Mouse (Mus musculus) left cerebral cortex, adult 2 months (tissue): ENCODE results near the gene Cxcl10. TPM values are rescaled to one million over a fixed set of nuclear protein-coding genes. Genes with fewer than 3 reads are reported as not detected.

Source experiments
- DNase-seq, 2 experiments: peaks; one replicate each; pipeline ENCODE4 v3.0.0; 2021 to 2022; ENCODE audit warnings: low spot score in 2 of 2, mixed read lengths in 1 of 2; ENCODE audit errors: extremely low spot score in 1 of 2
- H3K27ac ChIP-seq: fragments of 200-600 bp; 2 replicates; pipeline ENCODE4 v1.8.1; 2022
- H3K4me3 ChIP-seq: fragments of 200-600 bp; 2 replicates; pipeline ENCODE4 v1.8.1; 2022
- CTCF ChIP-seq: fragments of 200-600 bp; IDR thresholded peaks from 2 replicates; pipeline ENCODE4 v1.8.1; 2022; ENCODE audit warnings: antibody characterized with exemption, mild to moderate bottlenecking, moderate library complexity
- intact Hi-C: fragments of 180-260 bp; cut with DNase I; formaldehyde crosslinking; loops from one replicate; pipeline ENCODE4 v1.15.1; 2025
- total RNA-seq, 2 experiments: library from RNA; stranded (reverse); gene quantifications; 2 replicates each; pipeline ENCODE4 v1.2.3; 2021

Gene Cxcl10
- total RNA-seq, 2 experiments from 2014 or later: not detected

DNA sequence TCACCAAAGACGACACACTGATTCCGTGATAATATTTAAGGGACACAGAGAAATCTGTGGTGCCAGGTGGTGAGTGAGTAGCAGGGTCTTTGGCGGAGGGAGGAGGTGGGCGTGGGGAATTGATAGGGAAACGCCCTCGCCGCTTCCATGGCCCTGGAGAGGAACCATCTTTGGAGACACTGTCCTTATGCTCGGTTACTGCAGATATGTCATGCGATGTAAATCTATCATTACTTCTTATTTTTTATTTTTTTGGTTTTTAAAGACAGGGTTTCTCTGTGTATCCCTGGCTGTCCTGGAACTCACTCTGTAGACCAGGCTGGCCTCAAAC, 33.6 kb upstream of the Cxcl10 start:
- Histone ChIP-seq H3K27ac (no peak overlapping the region), H3K4me3 (no peak overlapping the region)
- no peak for DNase-seq
- no peak for TF ChIP-seq CTCF
- intact Hi-C loops: no loop called here

DNA sequence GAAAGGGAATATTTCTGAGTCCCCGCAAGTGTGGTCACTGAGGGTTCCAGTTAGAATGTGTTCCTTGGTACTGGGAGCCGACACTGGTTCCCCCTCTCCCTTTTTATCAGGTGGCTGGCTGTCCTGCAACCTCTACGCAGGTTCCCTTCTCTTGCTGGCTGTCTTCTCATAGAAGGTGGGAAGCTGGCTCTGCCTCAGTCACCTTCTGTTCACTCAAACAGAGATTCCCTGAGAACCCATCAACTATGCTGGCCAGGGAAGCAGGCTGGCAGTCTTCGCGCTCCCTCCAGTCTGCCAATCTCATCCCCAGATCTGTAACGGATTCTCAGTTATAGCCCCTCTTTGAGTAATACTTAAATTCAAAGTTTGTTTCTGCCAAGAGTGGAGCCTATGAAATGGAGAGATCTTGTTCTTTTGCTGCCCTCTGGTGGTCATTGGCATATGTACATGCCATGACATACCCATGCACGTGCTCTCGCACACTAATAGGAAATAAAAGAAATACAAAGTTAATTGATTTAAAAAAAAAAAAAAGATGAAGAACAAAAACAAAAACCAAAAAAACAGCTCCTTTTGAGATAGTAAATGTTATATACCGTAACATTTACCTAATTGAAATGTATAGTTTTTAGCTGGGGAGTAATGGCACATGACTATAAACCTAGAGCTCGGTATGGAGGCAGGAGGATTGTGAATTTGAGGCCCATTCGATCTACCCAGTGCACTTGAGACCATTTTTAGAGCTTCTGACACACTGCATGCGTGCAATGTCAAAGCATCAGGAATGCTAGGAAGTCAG, 33.1 kb upstream of the Cxcl10 start:
- H3K27ac ChIP-seq: no peak overlapping the region
- peak; percentile 89 for TF ChIP-seq CTCF
- intact Hi-C loops: loop anchor here (1.0 kb wide), 1 partner anchor 69 kb away; no protein-coding TSS in a partner anchor
- H3K4me3 ChIP-seq: no peak overlapping the region
- peak; percentile 74 to 75 for DNase-seq

DNA sequence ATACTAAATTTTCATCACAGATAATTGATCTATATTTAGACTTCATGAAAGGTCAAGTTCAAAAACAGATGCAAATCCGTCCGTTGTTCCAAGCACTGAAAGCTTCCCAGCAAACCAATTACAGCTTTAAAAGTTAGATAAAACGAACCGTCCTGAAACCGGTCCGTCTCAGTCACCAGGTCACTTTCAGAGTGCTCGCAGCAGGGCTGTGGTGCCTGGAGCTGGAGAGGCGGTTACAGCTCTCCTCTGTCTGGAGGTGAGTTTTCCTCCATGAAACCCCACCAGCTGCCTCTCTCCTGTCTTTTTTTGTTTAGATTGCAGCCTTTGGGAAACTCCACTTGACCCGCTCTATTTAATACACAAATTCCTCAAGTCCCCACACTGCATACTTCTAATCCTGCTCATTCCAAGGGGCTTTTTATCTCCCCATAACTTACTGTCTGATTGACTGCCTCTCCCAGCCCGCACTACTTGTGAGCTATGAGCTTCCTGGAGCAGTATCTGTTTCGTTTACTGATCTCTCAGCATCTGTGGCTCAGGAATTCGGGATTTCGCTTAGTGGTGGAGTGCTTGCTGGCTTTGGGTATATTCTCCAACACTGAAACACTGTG, 28.2 kb upstream of the Cxcl10 start:
- intact Hi-C loops: no loop called here
- no peak for TF ChIP-seq CTCF
- DNase-seq: no peak
- H3K4me3 ChIP-seq: no peak overlapping the region
- H3K27ac ChIP-seq: no peak overlapping the region

DNA sequence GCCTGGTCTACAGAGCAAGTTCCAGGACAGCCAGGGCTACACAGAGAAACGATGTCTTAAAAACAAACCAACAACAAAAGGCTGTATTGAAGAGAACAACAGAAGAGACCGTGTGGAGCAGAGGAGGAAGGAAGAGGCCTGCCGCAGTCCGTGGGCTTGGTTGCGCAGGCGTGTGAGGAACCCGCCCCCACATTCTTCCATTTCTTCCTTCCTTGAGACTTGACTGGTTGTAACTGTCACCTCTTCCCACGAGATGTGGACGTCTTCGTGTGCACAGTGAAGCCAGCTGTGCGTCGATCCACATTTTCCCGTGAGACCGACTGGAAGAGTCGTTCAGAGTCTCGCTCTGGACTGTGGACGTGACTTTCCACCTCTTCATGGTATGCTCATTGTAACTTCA, 26.7 kb upstream of the Cxcl10 start:
- intact Hi-C loops: no loop called here
- H3K27ac ChIP-seq: no peak overlapping the region
- no peak for TF ChIP-seq CTCF
- no peak overlapping the region for H3K4me3 ChIP-seq
- DNase-seq: no peak

DNA sequence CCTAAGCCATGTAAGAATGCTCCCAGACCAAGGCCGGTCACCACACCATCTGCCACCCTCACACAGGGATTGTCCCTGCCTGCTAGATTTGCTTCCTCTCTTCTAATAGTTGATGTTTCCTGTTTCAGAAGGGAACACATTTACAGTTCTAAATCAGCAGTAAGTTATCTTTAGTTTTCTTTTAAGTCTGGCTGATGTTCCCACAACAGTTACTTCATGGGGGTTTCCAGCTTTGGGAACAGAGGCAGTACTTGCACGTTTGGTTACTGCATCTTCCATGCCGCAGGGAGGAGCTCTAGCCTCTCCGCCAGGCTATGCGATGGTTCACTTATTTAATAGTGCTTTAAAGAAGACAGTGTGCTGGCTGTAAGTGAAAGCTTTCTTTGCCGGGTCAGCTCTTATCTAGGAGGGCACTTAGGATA, 26.0 kb upstream of the Cxcl10 start:
- H3K27ac ChIP-seq: no peak overlapping the region
- TF ChIP-seq CTCF: no peak
- intact Hi-C loops: no loop called here
- DNase-seq: no peak
- H3K4me3 ChIP-seq: no peak overlapping the region

DNA sequence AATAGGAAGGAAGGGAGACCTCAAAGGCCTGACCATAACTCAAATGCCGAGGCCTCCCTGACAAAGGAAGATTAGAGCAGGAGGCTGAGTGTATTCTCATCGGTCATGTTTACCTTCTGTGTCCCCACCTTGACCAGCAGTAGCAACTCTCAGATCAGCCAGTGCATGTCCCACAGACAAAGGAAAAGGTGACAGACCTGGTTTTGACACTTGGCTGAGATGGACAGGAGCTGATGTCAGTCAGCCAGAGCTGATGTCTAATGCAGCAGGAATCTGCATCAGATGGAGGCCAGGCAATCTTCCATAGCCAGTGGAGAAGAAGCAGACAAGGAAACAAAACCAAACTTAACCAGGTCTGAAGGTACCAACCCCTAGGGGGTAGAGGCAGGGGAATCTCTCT, 23.9 kb upstream of the Cxcl10 start:
- Histone ChIP-seq H3K27ac (no peak overlapping the region), H3K4me3 (no peak overlapping the region)
- intact Hi-C loops: no loop called here
- no peak for TF ChIP-seq CTCF
- no peak for DNase-seq

- intact Hi-C loops: no loop called here
- Histone ChIP-seq H3K4me3 (no peak overlapping the region), H3K27ac (no peak overlapping the region)
- TF ChIP-seq CTCF: no peak
- DNase-seq: no peak
Observed at GRCm38 (mm10) chr5:92371361-92371976, 22.8 kb upstream of the Cxcl10 start.

GRCm38 (mm10) chr5:92370891-92371290, 22.2 kb upstream of the Cxcl10 start:
- Histone ChIP-seq H3K27ac (no peak overlapping the region), H3K4me3 (no peak overlapping the region)
- no peak for DNase-seq
- no peak for TF ChIP-seq CTCF
- intact Hi-C loops: no loop called here

GRCm38 (mm10) chr5:92370392-92370791, 21.7 kb upstream of the Cxcl10 start:
- intact Hi-C loops: no loop called here
- no peak for TF ChIP-seq CTCF
- Histone ChIP-seq H3K27ac (no peak overlapping the region), H3K4me3 (no peak overlapping the region)
- no peak for DNase-seq

- intact Hi-C loops: no loop called here
- Histone ChIP-seq H3K27ac (peak overlapping the region; percentile 20), H3K4me3 (0 out of 2 replicates have a peak overlapping the region, but pooled peaks have one; percentile 16)
- TF ChIP-seq CTCF: no peak; the same call in 1 of the 2 replicates
- peak; percentile 24 to 38 for DNase-seq
Observed at GRCm38 (mm10) chr5:92369151-92369994, 20.7 kb upstream of the Cxcl10 start.

- Histone ChIP-seq H3K4me3 (no peak overlapping the region), H3K27ac (no peak overlapping the region)
- intact Hi-C loops: no loop called here
- DNase-seq: no peak
- TF ChIP-seq CTCF: no peak
Observed at GRCm38 (mm10) chr5:92368392-92368791, 19.7 kb upstream of the Cxcl10 start.

DNA sequence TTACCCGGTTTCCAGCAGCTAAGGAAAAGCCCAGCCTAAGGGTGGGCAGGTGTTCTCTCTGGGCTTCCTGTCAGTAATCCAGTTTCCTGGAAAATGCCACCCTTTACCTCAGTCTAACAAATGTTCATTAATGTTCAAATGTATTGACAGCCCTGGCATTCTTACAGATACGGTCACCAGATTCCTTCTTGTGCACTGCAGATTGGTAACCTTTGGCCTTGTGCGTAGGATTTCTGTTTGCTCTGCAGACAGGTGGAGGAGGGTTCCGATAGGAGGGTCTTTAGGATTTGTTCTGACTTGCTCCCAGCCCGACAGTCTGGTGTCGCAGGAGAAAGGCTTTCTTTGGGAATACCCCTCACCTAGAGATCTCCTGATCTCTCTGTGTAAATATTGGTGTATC, 17.9 kb upstream of the Cxcl10 start:
- no peak for TF ChIP-seq CTCF
- intact Hi-C loops: no loop called here
- Histone ChIP-seq H3K27ac (no peak overlapping the region), H3K4me3 (no peak overlapping the region)
- DNase-seq: no peak
